Mouse (Mus musculus) cerebellum, postnatal 4 days (tissue): ENCODE measurements around the gene Tfg.

ENCODE experiments used
- DNase-seq, 2 experiments: peaks; one replicate each; pipeline ENCODE4 v3.0.0; 2022; ENCODE audit warnings: low spot score in 2 of 2, mixed read lengths in 1 of 2

The Tfg gene

GRCm38 (mm10) chr16:56645251-56645650, 72.0 kb downstream of the Tfg start:
- peak in 1 of 2 experiments; percentile 44 for DNase-seq
